Mouse (Mus musculus) limb, embryonic 10.5 days (tissue): ENCODE measurements around the gene Spata46. TPM values are rescaled to one million over a fixed set of nuclear protein-coding genes. Genes with fewer than 3 reads are reported as not detected.

Experiments
- DNase-seq: peaks from one replicate; pipeline ENCODE4 v3.0.0-alpha.2; 2017; ENCODE audit warnings: low spot score
- H3K27ac ChIP-seq: fragments of 300-500 bp; sonication (generic); 2 replicates; pipeline ENCODE4 v1.5.1; 2016; ENCODE audit warnings: mild to moderate bottlenecking
- H3K27me3 ChIP-seq: fragments of 300-500 bp; sonication (generic); 2 replicates; pipeline ENCODE4 v1.6.1; 2016; ENCODE audit warnings: low read depth, mild to moderate bottlenecking; ENCODE audit not compliant: poor library complexity, severe bottlenecking
- H3K36me3 ChIP-seq: fragments of 300-500 bp; sonication (generic); 2 replicates; pipeline ENCODE4 v1.6.1; 2016; ENCODE audit warnings: mild to moderate bottlenecking, moderate library complexity
- H3K4me1 ChIP-seq: fragments of 300-500 bp; sonication (generic); 2 replicates; pipeline ENCODE4 v1.6.1; 2016
- H3K4me3 ChIP-seq: fragments of 300-500 bp; sonication (generic); 2 replicates; pipeline ENCODE4 v1.5.1; 2016; ENCODE audit warnings: mild to moderate bottlenecking, moderate library complexity
- H3K9me3 ChIP-seq: fragments of 300-500 bp; sonication (generic); replicated peaks from 2 replicates; pipeline ENCODE4 v1.6.1; 2016; ENCODE audit warnings: mild to moderate bottlenecking
- WGBS: fragments of 180-500 bp; shearing (Covaris S2); methylation state at CpG from one replicate; pipeline ENCODE4 v1.1.7; 2016; 5-methylcytosine and 5-hydroxymethylcytosine counted together
- polyA plus RNA-seq: library from polyadenylated mRNA; unstranded; fragments of >200 nt; fragmentation: Nextera tagmentation; extraction: Ambion mirVana; gene quantifications from 2 replicates; pipeline ENCODE4 v1.2.1, GENCODE M21; 2016

Spata46 gene
- polyA plus RNA-seq, 1 experiment from 2014 or later, result 1.0 TPM

DNA sequence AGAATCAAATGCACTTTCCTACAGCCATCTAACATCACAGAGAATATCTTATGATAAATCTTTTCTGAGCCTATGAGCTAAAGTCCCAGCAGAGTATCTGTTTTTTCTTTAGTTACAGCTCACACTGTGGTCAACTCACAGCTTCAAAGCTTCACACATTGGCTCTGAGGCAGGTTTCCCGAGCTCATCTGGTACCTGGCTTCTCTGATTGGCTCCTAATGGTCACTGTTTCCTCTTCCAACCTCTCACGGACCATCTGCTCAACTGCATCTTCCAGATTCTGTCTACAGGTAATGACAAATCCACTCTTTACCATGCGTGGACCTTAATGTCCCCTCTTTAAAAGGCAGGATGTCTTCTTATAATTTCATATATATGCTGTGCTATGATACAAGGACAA is 44.7 kb downstream of the Spata46 start:
- no peaks in the 10 kb centered on the region for H3K36me3 ChIP-seq
- H3K9me3 ChIP-seq, result no peaks in the 10 kb centered on the region
- H3K4me1 ChIP-seq, result no peaks in the 10 kb centered on the region
- no peak overlapping the region for H3K4me3 ChIP-seq
- H3K27me3 ChIP-seq, result no peaks in the 10 kb centered on the region
- no peak overlapping the region for H3K27ac ChIP-seq
- WGBS, result 58% methylated on average over 3 of the region's 3 CpGs
- no peak for DNase-seq

GRCm38 (mm10) chr1:170360183-170360915 is 51.7 kb downstream of the Spata46 start:
- H3K4me3 ChIP-seq, result no peak overlapping the region
- DNase-seq, result no peak
- no peak overlapping the region for H3K27ac ChIP-seq
- H3K4me1 ChIP-seq, result no peaks in the 10 kb centered on the region
- H3K36me3 ChIP-seq, result no peaks in the 10 kb centered on the region
- no peaks in the 10 kb centered on the region for H3K27me3 ChIP-seq
- WGBS, result 60% methylated on average over 10 of the region's 10 CpGs
- no peaks in the 10 kb centered on the region for H3K9me3 ChIP-seq

Other genes starting within 250 kb of the Spata46 start
- 68.4 and 91.8 TPM in 2 replicates for gene Ddr2, start 198.0 kb upstream of the Spata46 start, polyA plus RNA-seq
- gene Uap1, start 133.8 kb upstream of the Spata46 start, polyA plus RNA-seq, result 54.0 and 57.7 TPM in 2 replicates
- gene Uhmk1, start 93.4 kb upstream of the Spata46 start, polyA plus RNA-seq, result 8.9 and 9.5 TPM in 2 replicates
- gene Sh2d1b2, start 76.1 kb upstream of the Spata46 start, polyA plus RNA-seq, result 0.11 TPM in 1 of 2 replicates, not detected in the other
- 0.05 TPM in 1 of 2 replicates, not detected in the other for gene Sh2d1b1, start 31.5 kb upstream of the Spata46 start, polyA plus RNA-seq
- 1.9 and 2.3 TPM in 2 replicates for gene Gm7694, start 2.5 kb upstream of the Spata46 start, polyA plus RNA-seq